Mouse (Mus musculus) thymus, postnatal 36 days (tissue): Measurements from ENCODE around the gene Srp54a.
A peak's percentile ranks its signal among the peaks of the same experiment; 100 is the strongest.
"Not testable (repeated sequence)": the region's sequence is repeated elsewhere in the genome, so short reads cannot be mapped to it uniquely, and the experiment has no call there.

Source experiments
- DNase-seq, 2 experiments: peaks; one replicate each; pipeline ENCODE4 v3.0.0; 2022; ENCODE audit warnings: mixed read lengths in 2 of 2

The Srp54a gene

DNA sequence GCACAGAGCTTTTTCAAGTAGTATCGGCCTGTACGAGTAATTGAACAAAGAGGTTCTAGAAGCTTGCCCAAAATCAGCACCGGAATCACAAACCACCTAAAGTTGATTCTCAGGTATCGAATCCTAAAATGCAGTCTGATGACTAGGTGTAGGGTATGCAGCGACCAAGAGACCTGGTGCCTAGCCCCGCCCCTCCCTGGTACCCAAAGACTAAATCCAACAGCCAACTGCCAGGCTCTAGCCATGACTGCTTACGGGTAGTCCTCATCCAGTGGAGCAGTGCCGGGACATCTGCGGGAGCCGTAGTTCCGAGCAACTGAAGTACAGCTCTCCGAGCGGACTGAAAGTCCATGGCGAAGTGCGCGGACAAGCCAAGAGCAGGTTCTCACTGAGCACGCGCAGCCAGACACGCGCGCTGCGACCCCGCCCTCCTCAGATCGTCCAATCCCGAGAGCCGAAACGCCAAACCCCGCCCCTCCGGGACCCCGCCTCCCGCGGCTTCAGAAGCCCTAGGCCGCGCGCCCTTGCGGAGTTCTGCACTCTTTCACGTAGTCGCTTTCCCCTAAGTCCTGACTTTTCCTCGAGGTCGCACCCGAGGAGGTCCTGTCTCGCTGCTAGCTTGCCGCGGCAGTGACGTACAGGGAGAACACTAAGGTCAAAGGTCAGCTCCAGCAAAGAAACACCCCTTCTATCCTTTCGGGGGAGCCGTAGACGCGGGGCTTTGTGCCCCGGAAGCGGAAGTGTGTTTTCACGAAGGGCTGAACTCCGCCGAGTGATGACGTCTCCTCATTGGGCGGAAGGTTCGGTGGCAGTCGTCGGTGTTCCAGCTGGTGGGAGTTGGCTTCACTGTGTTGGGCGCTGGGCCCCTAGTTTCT, at the start of gene Srp54a, which contains the start of gene 2700097O09Rik:
Srp54a (plus strand) TSS at position 537 of the 875 bp plus-strand sequence.
2700097O09Rik (minus strand) TSS at position 385 of the 875 bp plus-strand sequence.
- DNase-seq: peak; percentile 92 to 94

- DNase-seq: no peak
Measured at GRCm38 (mm10) chr12:55041011-55041410, 39.1 kb upstream of the Srp54a start.

DNA sequence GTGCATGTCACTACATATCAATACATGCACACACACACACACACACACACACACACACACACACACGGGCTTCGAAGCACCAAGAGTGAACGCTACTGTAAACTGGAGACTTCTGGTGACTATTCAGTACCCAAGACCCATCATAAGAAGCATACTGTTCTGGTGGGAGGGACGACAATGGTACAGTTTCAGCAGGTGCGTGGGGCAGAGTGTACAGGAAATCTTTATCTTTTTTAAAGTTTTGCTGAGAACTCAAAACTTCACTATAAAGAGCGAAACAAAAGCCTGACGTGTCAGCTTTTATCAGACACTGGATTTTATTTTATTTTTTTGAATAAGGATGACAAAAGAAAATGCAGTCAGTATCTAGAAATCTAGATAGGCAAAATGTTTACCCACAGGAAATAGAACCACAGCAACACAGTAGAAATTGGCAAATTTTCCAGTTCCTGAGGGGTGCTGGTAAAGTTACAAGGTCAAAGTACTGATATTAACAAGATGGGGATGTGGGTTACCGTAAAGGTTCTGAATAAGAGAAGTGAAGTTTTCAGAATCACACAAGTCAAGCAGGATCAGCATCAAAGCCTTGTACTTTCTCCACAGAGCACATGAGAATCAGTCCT, 30.2 kb upstream of the Srp54a start:
- no peak for DNase-seq

DNA sequence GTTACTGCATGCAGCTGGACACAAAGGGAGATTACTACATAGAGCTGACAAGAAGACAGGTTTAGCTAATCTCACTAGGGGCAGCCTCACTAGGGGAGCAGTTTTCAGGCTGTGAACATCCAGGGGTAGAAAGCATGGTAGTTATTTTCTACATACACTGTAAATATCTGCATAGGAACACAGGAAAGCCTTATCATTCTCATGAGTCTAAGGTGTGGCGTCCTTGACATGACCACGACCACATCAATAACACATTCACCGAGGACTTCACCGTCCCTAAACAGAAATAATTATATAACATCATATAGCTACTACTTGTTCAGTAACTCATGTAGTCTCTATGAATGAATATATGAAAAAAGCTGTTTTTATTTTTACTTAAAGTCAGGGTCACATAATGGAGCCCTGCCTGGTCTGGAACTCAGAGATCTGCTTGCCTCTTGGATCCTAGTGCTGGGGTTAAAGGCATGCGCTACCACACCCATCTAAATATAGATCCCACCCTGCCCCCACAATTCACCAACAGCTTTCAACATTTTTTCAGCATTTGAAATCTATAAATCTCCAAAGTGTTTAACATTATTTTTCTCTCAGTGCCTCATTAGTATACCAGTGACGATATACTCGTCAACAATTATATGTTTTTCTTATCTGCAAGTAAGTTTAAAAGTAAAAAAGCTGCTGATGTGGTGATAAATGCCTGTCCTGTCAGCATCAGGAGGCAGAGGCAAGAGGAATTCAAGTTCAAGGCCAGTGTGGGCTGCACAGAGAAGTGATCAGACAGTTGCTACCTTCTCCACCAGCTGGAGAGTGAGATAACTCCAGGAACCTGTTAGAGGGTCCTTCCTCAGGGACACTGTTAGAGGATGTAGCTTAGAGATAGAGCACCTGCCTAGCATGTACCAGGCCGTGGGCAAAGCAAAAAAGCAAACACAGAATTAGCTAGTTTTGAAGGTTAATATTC, 28.6 kb upstream of the Srp54a start:
- DNase-seq: no peak

- DNase-seq: no peak
Measured at GRCm38 (mm10) chr12:55053267-55053666, 26.8 kb upstream of the Srp54a start.

DNA sequence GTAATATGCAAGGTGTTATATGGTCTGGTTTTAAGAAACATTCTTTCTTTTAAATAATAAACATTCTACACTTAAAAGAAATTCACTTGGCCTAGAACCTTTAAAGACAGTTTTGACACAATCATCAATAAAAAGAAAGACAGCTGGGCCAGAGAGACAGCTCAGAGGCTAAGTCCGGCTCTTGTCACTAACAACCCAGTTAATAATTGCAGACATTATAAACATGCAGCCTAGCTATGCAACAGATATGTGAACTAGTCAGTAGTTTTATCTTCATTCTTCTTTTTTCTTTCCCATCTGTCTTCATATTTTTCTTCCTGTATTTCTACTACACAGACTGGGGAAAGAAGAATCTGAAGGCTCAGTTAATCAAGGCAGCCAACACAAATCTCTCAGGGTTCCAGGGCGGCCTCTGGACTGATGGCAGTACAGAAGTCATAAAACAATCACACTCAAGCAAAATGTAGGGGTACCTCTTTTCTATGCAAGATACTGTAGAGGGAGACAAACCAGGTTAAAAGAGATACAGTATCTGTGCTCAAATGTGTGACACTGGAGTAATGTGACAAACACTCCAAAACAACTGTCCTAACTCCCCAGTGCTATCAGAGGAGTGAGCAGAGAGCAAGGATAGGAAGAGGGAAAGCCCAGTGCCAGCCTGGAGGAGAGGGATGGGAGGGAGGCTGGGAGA, 25.4 kb upstream of the Srp54a start:
- no peak for DNase-seq

DNA sequence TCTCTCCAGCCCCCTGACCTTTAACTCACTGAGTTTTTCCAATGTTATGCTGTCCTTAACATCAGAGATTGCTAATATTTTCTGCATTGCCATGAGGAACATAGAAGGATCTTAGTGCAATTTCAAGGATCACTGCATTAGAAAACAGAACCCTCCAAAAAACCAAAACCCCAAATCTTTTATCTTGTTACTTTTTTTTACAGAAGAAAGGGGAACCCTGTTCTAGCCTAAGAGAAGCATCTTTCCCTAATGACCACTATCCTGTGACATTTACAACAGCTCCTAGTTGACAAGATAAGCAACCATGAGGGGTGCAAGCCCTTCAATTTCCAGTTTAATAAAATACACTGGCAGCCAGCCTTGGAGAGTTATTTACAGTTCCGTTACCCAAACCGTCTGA, 23.4 kb upstream of the Srp54a start:
- DNase-seq: no peak

DNA sequence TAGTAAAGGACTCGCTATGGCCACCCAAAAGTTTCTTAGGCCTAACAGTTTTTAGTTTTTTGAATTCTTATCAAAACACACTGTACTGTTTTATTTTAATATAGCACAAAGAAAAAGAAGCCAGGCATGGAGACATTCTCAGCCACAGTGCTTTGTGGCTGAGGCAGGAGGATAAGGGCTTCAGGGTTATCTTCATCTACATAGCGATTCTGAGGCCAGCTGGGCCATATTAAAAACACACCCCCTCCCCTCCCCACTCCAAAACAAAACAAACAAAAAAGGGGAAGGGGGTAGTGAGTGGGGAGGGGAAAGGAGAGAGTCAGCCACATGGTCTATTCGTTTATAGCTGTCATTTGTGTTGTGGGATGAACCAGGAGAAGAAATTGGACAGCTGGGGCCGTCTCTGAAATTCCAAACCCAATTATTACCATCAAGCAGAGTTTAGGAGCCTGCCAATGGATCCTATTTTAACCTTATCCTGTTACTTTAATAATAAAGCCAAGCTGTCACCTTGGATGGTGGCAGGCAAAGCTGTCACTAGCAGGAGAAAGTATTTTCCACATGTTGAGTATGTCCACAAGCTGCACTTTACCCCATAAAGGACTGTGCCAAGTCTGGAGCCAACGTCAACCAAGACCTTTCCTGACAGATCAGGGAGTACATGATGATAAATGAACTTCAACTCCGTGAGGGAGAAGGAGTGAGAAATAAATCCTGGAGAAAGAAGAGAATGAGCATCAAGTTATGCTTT, 21.0 kb upstream of the Srp54a start:
- no peak for DNase-seq

GRCm38 (mm10) chr12:55059812-55060211, 20.2 kb upstream of the Srp54a start:
- no peak for DNase-seq

DNA sequence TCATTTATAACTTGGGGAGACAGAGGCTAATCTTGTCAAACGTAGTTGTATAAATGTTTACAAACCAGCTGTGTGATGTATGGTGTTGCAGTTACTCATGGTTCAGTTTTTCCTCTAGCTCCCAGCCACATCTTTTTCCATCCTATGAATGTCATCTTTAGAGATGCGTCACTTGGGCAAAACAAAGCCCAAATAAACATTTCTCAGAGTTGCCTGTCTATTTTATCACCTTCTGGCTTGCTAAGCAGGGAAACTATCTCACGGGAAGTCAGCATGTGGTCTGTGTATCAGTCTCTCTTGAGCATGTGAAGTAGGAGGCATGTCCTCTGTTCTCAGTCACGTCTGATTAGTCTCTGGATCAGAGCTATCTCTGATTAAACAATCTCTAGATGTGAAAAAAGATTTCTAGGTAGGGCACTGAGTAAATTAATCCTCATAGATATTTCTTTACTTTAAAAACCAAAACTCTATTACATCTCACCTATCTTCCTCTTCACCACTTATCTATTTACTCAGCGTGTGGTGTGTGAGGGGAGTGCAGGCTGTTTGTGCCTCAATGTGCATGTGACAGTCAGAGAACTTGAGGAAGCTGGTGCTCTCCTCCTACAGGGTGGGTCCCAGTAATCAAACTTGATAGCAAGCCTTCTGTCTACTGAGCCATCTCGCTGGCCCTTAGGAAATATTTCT, 19.7 kb upstream of the Srp54a start:
- no peak for DNase-seq

GRCm38 (mm10) chr12:55061006-55061405, 19.1 kb upstream of the Srp54a start:
- DNase-seq: no peak

- no peak for DNase-seq
Measured at GRCm38 (mm10) chr12:55062141-55062540, 17.9 kb upstream of the Srp54a start.

GRCm38 (mm10) chr12:55072495-55072894, 7.6 kb upstream of the Srp54a start:
- DNase-seq: no peak

GRCm38 (mm10) chr12:55073686-55074085, 6.4 kb upstream of the Srp54a start:
- DNase-seq: no peak

DNA sequence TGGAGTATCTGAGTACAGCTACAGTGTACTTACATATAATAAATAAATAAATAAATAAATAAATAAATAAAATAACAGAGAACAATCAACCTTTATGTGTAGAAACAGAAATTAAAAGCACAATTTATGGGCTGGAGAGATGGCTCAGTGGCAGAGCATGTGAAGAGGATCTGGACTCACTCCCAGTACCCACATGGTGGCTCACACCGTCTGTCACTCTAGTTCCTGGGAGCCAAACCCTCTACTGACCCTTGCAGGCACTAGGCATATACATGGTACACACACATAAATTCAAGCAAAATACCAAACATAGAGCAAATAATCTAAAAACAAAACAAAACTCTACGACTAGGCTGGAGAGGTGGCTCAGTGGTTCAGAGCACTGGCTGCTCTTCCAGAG, 4.8 kb upstream of the Srp54a start:
- no peak for DNase-seq

DNA sequence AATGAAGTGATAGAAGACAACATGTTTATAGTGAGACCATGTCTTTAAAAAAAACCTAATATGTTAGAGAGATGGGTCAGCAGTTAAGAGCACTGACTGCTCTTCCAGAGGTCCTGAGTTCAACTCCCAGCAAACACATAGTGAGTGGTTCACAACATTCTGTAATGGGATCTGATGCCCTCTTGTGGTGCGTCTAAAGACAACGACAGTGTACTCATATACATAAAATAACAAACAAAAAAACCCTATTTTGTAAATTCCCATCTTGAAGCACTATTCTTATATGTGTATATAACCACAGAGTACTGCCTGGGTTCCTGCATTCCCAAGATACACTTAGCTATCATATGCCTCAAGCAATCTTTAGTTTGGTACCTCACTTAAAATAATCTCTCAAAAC, 1.4 kb upstream of the Srp54a start:
- DNase-seq: not testable (repeated sequence)

GRCm38 (mm10) chr12:55080601-55080942, 510 bp downstream of the Srp54a start:
- DNase-seq: not testable (repeated sequence)

DNA sequence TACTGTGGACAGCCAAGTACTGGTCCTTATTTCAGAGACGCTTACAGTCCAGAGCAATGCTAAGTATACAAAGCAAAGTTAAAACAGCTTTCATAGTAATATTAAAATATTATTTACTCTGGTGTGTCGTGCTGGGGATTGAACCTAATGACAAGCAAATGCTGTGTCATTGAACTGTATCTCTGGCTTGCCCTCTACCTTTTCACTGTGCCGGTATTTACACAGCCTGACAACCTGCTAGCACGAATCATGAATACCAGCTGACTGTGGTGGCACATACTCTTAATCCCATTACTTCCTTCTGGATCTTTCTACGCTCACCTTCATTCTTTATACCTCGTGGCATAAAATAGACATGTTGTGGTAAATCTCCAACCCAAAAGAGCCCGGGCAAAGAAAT, 12.1 kb downstream of the Srp54a start:
- not testable (repeated sequence) for DNase-seq

- DNase-seq: not testable (repeated sequence)
Measured at GRCm38 (mm10) chr12:55112616-55113015, 32.6 kb downstream of the Srp54a start.

DNA sequence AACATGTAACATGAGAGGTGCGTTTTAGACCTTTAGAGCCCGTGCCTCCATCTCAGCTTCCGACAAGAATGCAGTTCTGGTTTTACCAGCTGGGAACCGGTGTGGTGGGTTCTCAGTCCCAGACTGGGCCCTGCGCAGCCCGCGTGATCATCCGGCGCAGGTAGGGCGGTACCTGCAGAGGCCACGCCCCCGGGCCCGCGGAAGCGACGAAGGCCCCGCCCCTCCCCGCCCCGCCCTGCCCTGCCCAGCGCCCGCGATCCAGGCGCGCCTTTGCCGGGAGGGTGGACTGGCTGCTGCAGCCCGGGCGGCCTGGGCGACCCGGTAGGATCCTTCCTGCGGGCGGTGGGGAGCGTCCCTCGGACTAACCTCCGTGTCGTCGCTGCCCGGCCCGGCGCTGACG, 44.2 kb downstream of the Srp54a start, which contains the start of gene Fam177a:
Fam177a (plus strand) TSS at position 228 of the 400 bp plus-strand sequence.
- not testable (repeated sequence) for DNase-seq

- not testable (repeated sequence) for DNase-seq
Measured at GRCm38 (mm10) chr12:55124731-55125130, 44.7 kb downstream of the Srp54a start.
